Mouse (Mus musculus): ENCODE results near the gene Tmem186. TPM values are rescaled to one million over a fixed set of nuclear protein-coding genes. Genes with fewer than 3 reads are reported as not detected.

Gene Tmem186
- total and polyA plus RNA-seq, 2 experiments, result 6.5 to 8.7 TPM

GRCm38 (mm10) chr16:8670041-8671035, 32.8 kb upstream of the Tmem186 start:
- TF ChIP-seq POLR2A (IDR thresholded peaks at IDR 0.05; ENCODE audit: extremely low read depth, insufficient read depth, low read length) (no peak), CTCF (IDR thresholded peaks at IDR 0.05; ENCODE audit: low read depth, low read length) (no peak)
- H3K4me1 ChIP-seq (ENCODE audit: control insufficient read depth, insufficient read depth, low read length), result peaks cover 54% of the 10 kb centered on the region
- peak overlapping the region; percentile 88 for H3K9ac ChIP-seq (ENCODE audit: low read depth, low read length)
- H3K27ac ChIP-seq (replicated peaks; ENCODE audit: insufficient read depth, low read depth, low read length), result peak overlapping the region; percentile 93
- no peaks in the 10 kb centered on the region for H3K36me3 ChIP-seq (ENCODE audit: control insufficient read depth, insufficient read depth, low read length)
- peak; percentile 53 for DNase-seq (ENCODE audit: extremely low read depth, low read depth, low spot score)
- peaks cover 50% of the 10 kb centered on the region for H3K79me2 ChIP-seq (ENCODE audit: control insufficient read depth, insufficient read depth, low read length)
- no peaks in the 10 kb centered on the region for H3K27me3 ChIP-seq (ENCODE audit: control insufficient read depth, insufficient read depth, low read length)
- WGBS, result 8% methylated on average over 14 of the region's 15 CpGs
- peak overlapping the region; percentile 90 for H3K4me3 ChIP-seq (ENCODE audit: insufficient read depth, low read depth, low read length)

- DNase-seq (ENCODE audit: extremely low read depth, low read depth, low spot score), result no peak
- no peak overlapping the region; the same call in 1 of the 2 replicates for H3K9ac ChIP-seq (ENCODE audit: low read depth, low read length)
- H3K27me3 ChIP-seq (ENCODE audit: control insufficient read depth, insufficient read depth, low read length), result no peaks in the 10 kb centered on the region
- no peaks in the 10 kb centered on the region for H3K36me3 ChIP-seq (ENCODE audit: control insufficient read depth, insufficient read depth, low read length)
- WGBS, result 75% methylated on average over 5 of the region's 5 CpGs
- 0 out of 2 replicates have a peak overlapping the region, but pooled peaks have one; percentile 7 for H3K27ac ChIP-seq (replicated peaks; ENCODE audit: insufficient read depth, low read depth, low read length)
- TF ChIP-seq POLR2A (IDR thresholded peaks at IDR 0.05; ENCODE audit: extremely low read depth, insufficient read depth, low read length) (no peak), CTCF (IDR thresholded peaks at IDR 0.05; ENCODE audit: low read depth, low read length) (no peak)
- no peak overlapping the region for H3K4me3 ChIP-seq (ENCODE audit: insufficient read depth, low read depth, low read length)
- peaks cover 55% of the 10 kb centered on the region for H3K79me2 ChIP-seq (ENCODE audit: control insufficient read depth, insufficient read depth, low read length)
- peaks cover 58% of the 10 kb centered on the region for H3K4me1 ChIP-seq (ENCODE audit: control insufficient read depth, insufficient read depth, low read length)
Observed at GRCm38 (mm10) chr16:8669432-8669831, 31.9 kb upstream of the Tmem186 start.

GRCm38 (mm10) chr16:8668386-8668785, 30.9 kb upstream of the Tmem186 start:
- Histone ChIP-seq H3K36me3 (ENCODE audit: control insufficient read depth, insufficient read depth, low read length) (no peaks in the 10 kb centered on the region), H3K27me3 (ENCODE audit: control insufficient read depth, insufficient read depth, low read length) (no peaks in the 10 kb centered on the region), H3K27ac (replicated peaks; ENCODE audit: insufficient read depth, low read depth, low read length) (no peak overlapping the region), H3K9ac (ENCODE audit: low read depth, low read length) (no peak overlapping the region), H3K79me2 (ENCODE audit: control insufficient read depth, insufficient read depth, low read length) (peaks cover 56% of the 10 kb centered on the region), H3K4me1 (ENCODE audit: control insufficient read depth, insufficient read depth, low read length) (peaks cover 54% of the 10 kb centered on the region), H3K4me3 (ENCODE audit: insufficient read depth, low read depth, low read length) (no peak overlapping the region)
- DNase-seq (ENCODE audit: extremely low read depth, low read depth, low spot score), result no peak
- 84% methylated on average over 2 of the region's 2 CpGs for WGBS
- no peak for TF ChIP-seq CTCF (IDR thresholded peaks at IDR 0.05; ENCODE audit: low read depth, low read length)
- no peak for TF ChIP-seq POLR2A (IDR thresholded peaks at IDR 0.05; ENCODE audit: extremely low read depth, insufficient read depth, low read length)

- 67% methylated on average over 4 of the region's 4 CpGs for WGBS
- no peak overlapping the region for H3K9ac ChIP-seq (ENCODE audit: low read depth, low read length)
- peaks cover 56% of the 10 kb centered on the region for H3K79me2 ChIP-seq (ENCODE audit: control insufficient read depth, insufficient read depth, low read length)
- TF ChIP-seq POLR2A (IDR thresholded peaks at IDR 0.05; ENCODE audit: extremely low read depth, insufficient read depth, low read length) (no peak), CTCF (IDR thresholded peaks at IDR 0.05; ENCODE audit: low read depth, low read length) (no peak)
- H3K27me3 ChIP-seq (ENCODE audit: control insufficient read depth, insufficient read depth, low read length), result no peaks in the 10 kb centered on the region
- DNase-seq (ENCODE audit: extremely low read depth, low read depth, low spot score), result no peak
- no peak overlapping the region for H3K4me3 ChIP-seq (ENCODE audit: insufficient read depth, low read depth, low read length)
- H3K36me3 ChIP-seq (ENCODE audit: control insufficient read depth, insufficient read depth, low read length), result no peaks in the 10 kb centered on the region
- H3K27ac ChIP-seq (replicated peaks; ENCODE audit: insufficient read depth, low read depth, low read length), result no peak overlapping the region
- peaks cover 51% of the 10 kb centered on the region for H3K4me1 ChIP-seq (ENCODE audit: control insufficient read depth, insufficient read depth, low read length)
Observed at GRCm38 (mm10) chr16:8667814-8668213, 30.3 kb upstream of the Tmem186 start.

- 24% methylated on average over 7 of the region's 7 CpGs for WGBS
- DNase-seq (ENCODE audit: extremely low read depth, low read depth, low spot score), result peak; percentile 55
- Histone ChIP-seq H3K4me3 (ENCODE audit: insufficient read depth, low read depth, low read length) (no peak overlapping the region), H3K9ac (ENCODE audit: low read depth, low read length) (no peak overlapping the region), H3K4me1 (ENCODE audit: control insufficient read depth, insufficient read depth, low read length) (peaks cover 51% of the 10 kb centered on the region), H3K27ac (replicated peaks; ENCODE audit: insufficient read depth, low read depth, low read length) (peak overlapping the region; percentile 6; the same call in 1 of the 2 replicates), H3K36me3 (ENCODE audit: control insufficient read depth, insufficient read depth, low read length) (peaks cover 4% of the 10 kb centered on the region), H3K27me3 (ENCODE audit: control insufficient read depth, insufficient read depth, low read length) (no peaks in the 10 kb centered on the region), H3K79me2 (ENCODE audit: control insufficient read depth, insufficient read depth, low read length) (peaks cover 56% of the 10 kb centered on the region)
- no peak for TF ChIP-seq POLR2A (IDR thresholded peaks at IDR 0.05; ENCODE audit: extremely low read depth, insufficient read depth, low read length)
- no peak for TF ChIP-seq CTCF (IDR thresholded peaks at IDR 0.05; ENCODE audit: low read depth, low read length)
Observed at GRCm38 (mm10) chr16:8667261-8667660, 29.7 kb upstream of the Tmem186 start.

All from liver, adult 2 months (tissue).